Mouse (Mus musculus): Measurements from ENCODE around the gene BC048562.

Gene BC048562

DNA sequence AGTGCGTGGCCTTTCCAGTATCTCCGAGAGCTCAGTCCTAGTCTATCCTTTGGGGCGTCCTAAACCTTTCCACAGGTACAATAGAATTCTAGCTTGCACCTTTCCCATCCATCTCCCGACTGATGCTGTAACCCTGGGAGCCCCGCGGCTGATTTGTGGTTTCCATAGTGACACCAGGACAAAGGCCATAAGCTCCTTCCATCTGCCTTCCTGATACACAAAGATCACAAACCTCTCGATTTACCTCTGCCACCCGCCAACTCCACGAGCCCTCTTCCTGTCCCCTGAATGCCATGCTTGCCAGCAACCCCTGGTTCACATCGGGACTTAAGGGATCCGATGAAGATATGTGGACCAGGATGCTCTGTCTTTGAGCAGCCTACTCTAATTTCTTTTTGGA, 43.0 kb downstream of the BC048562 start:
- in situ Hi-C loops (cut with MboI, MseI): no loop called here

GRCm38 (mm10) chr9:108479721-108480351, 43.6 kb downstream of the BC048562 start, which contains the start of gene Lamb2:
Gene Lamb2, plus strand, starts transcription at chr9:108479736.
- in situ Hi-C loops (cut with MboI, MseI): loop anchor here (10.0 kb wide), 1 partner anchor 435 kb away; the partner anchor contains the start of gene Tmem89

DNA sequence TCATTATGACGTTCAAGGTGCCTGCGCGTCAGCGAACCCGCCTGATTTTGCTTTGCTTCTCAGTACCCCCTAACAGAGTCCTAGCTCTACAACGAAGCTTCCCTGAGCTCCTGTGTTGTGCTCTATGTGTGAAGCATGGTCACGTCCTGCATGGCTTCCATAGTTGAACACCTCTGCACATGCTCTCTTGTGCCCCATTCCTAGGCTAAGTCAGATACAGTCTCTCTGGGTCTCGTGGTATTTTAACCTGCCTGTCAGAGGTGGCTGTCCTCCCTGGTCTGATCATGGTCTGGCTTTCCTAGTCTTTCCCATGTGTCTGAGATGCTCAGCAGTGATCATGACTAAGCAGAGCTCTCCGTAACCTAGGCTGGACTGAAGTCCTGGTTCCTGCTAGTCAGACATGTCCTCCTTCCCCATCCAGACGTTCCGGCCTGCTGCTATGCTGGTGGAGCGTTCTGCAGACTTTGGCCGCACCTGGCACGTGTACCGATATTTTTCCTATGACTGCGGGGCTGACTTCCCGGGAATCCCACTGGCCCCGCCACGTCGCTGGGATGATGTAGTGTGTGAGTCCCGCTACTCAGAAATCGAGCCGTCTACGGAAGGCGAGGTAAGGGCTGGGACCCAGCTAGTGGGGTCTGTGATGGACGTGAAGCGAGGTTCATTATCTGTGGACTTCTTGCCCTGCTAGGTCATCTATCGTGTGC, 44.7 kb downstream of the BC048562 start:
- in situ Hi-C loops (cut with MboI, MseI): loop anchor here (10.0 kb wide), 1 partner anchor 434 kb away; the partner anchor contains the start of gene Tmem89

DNA sequence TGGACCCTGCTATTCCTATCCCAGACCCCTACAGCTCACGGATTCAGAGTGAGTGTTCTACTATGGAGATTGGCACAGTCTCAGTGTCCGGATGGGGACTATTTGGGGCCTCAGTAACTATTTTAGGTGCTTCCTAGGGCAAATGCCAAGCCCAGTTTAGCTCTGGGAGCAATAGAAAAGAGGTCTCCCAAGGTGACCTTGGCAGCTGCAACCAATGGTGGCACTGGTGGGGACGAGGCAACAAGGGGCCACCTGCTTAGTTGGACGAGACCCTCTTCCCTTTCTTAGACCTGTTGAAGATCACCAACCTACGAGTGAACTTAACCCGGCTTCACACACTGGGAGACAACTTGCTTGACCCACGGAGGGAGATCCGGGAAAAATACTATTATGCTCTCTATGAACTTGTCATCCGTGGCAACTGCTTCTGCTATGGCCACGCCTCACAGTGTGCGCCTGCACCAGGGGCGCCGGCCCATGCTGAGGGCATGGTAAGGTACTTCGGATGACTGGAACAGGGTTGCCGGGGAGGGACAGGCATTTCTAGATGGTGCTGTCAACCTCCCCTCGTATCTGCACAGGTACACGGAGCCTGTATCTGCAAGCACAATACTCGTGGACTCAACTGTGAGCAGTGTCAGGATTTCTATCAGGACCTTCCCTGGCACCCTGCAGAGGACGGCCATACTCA, 45.4 kb downstream of the BC048562 start:
- in situ Hi-C loops (cut with MboI, MseI): loop anchor here (10.0 kb wide), 1 partner anchor 433 kb away; the partner anchor contains the start of gene Tmem89

- in situ Hi-C loops (cut with MboI, MseI): loop anchor here (10.0 kb wide), 1 partner anchor 432 kb away; the partner anchor contains the start of gene Tmem89
Measured at GRCm38 (mm10) chr9:108483051-108483790, 46.9 kb downstream of the BC048562 start.

GRCm38 (mm10) chr9:108484021-108484420, 47.7 kb downstream of the BC048562 start:
- in situ Hi-C loops (cut with MboI, MseI): loop anchor here (10.0 kb wide), 1 partner anchor 431 kb away; the partner anchor contains the start of gene Tmem89

DNA sequence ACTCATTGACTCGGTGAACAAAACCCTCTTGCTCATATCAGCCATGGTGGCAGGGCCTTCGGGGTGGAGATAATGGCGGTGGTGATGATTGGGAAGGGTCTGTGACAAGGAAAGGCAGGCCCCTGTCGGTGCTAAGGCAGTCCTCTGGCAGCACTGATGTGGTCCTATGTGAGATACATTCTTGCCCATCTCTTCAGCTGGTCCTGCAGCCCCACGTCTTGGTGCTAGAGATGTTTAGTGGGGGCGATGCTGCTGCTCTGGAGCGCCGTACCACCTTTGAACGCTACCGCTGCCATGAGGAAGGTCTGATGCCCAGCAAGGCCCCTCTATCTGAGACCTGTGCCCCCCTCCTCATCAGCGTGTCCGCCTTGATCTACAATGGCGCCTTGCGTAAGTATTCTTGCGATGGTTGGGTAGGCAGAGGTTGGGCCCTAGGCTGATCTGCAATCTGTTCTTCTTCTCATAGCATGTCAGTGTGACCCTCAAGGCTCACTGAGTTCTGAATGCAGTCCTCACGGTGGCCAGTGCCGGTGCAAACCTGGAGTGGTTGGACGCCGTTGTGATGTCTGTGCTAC, 49.1 kb downstream of the BC048562 start:
- in situ Hi-C loops (cut with MboI, MseI): loop anchor here (10.0 kb wide), 1 partner anchor 429 kb away; the partner anchor contains the start of gene Tmem89

- in situ Hi-C loops (cut with MboI, MseI): loop anchor here (10.0 kb wide), 1 partner anchor 428 kb away; the partner anchor contains the start of gene Tmem89
Measured at GRCm38 (mm10) chr9:108486973-108487530, 50.8 kb downstream of the BC048562 start.

DNA sequence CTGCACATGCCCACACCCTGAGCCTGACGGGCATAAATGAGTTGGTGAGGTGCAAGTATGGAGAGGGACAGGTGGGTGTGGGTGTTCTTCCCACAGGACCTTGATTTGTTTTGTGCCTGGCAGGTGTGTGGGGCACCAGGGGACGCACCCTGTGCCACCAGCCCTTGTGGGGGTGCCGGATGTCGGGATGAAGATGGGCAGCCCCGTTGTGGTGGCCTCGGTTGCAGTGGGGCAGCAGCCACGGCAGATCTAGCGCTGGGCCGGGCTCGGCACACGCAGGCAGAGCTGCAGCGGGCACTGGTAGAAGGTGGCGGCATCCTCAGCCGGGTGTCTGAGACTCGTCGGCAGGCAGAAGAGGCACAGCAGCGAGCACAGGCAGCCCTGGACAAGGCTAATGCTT, 52.1 kb downstream of the BC048562 start:
- in situ Hi-C loops (cut with MboI, MseI): loop anchor here (10.0 kb wide), 1 partner anchor 426 kb away; the partner anchor contains the start of gene Tmem89

DNA sequence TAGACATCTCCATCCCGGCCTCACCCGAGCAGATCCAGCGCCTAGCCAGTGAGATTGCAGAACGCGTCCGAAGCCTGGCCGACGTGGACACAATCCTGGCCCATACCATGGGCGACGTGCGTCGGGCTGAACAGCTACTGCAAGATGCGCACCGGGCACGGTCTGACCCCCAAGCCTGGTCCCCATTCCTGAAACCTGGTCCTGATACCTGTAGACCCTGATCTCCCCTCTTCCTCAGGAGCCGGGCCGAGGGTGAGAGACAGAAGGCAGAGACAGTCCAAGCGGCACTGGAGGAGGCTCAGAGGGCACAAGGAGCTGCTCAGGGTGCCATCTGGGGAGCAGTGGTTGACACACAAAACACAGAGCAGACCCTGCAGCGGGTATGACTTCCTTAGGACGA, 52.9 kb downstream of the BC048562 start:
- in situ Hi-C loops (cut with MboI, MseI): loop anchor here (10.0 kb wide), 1 partner anchor 426 kb away; the partner anchor contains the start of gene Tmem89

DNA sequence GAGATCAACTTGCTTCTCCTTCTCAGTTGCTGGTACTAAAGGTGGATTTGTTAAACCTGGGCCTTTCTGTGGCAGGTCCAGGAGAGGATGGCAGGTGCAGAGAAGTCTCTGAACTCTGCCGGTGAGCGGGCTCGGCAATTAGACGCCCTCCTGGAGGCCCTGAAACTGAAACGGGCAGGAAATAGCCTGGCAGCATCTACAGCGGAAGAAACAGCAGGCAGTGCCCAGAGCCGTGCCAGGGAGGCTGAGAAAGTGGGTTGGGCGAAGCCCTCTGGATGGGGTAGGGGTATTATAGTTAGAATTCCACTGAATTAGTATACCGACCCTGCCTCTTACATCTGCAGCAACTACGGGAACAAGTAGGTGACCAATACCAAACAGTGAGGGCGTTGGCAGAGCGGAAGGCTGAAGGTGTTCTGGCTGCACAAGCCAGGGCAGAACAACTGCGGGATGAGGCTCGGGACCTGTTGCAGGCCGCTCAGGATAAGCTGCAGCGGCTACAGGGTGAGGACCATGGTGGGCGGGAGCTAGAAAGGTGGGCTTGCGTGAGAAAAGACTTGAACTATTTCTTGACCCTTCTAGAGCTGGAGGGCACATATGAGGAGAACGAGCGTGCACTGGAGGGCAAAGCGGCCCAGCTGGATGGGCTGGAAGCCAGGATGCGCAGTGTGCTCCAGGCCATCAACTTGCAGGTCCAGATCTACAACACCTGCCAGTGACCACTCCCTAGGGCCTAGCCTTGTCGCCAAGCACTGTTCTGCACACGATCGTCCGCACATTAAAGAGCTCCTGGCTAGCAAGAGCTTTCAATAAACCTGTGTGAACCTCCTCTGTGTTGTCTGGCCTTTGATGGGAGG, 53.6 kb downstream of the BC048562 start:
- in situ Hi-C loops (cut with MboI, MseI): loop anchor here (10.0 kb wide), 2 partner anchors 425 to 555 kb away; partner anchors contain the start of gene Tmem89

DNA sequence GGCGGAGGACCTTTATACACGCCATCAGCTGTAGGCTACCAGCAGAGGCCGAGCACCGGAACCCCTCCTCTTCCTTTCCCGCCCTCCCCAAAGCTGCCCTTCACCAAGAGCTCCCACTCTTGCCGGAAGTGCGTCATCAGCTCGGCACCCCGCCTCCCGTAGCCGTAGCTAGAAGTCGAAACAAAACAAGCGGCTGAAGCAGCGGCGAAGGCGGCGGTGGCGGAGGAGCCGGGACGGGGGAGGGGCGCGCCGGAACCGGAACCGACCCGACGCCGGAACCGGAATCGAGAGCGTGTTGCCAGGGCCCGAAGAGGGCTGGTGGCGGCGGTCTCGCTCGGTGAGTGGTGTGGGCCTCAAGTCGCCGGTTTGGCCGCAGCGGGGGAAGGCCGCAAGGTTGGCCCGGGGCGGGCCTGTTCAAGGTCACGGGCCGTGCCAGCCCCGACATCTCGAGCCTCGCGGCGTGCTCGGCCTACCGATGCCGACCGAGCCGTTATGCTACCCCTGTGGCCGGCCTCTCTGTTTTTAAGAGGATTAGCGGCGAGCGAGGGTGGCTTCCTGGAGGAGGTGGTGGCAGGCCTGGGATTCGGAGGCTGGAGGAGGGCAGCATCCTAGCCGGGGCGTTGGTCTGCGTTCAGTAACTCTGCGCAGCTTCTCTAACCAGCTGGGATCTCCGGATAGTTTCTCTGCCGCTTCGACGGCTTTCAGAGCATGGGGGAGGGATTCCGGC, 54.4 kb downstream of the BC048562 start, which contains the start of gene Usp19:
TSS of gene Usp19 (plus strand) at position 44 of the 727 bp plus-strand sequence.
- in situ Hi-C loops (cut with MboI, MseI): loop anchor here (10.0 kb wide), 1 partner anchor 554 kb away; no protein-coding TSS in a partner anchor

DNA sequence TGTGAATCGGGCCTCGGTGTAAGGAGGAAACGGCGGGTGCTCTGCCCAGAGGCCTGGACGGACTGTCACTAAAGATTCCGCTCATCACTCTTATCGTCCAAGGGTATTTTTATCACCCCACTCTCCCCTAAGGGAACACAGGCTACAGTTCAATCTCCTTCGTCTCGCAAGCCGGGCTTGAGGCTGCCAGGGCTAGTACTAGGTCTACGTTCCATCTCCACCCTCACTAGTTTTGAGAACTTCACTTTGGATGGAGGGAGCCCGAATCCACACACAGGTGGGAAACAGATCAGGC, 55.0 kb downstream of the BC048562 start:
- in situ Hi-C loops (cut with MboI, MseI): loop anchor here (10.0 kb wide), 1 partner anchor 554 kb away; no protein-coding TSS in a partner anchor

- in situ Hi-C loops (cut with MboI, MseI): loop anchor here (10.0 kb wide), 1 partner anchor 553 kb away; no protein-coding TSS in a partner anchor
Measured at GRCm38 (mm10) chr9:108492043-108492750, 55.9 kb downstream of the BC048562 start.

DNA sequence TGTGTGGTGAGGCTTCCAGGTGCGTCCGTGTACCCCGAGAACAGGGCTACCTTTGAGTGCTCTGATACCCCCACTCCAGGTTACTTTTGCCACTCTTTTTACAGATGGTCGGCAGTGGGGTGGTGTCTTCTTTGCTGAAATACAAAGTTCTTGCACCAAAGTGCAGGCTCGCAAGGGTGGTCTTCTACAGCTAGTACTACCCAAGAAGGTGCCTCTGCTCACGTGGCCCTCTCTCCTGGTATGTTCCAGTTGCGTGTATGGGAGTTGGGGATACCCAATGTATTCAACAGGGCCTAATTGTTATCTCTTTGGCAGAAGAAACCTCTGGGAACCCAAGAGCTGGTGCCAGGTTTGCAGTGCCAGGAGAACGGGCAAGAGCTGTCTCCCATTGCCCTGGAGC, 57.0 kb downstream of the BC048562 start:
- in situ Hi-C loops (cut with MboI, MseI): loop anchor here (10.0 kb wide), 1 partner anchor 552 kb away; no protein-coding TSS in a partner anchor

- in situ Hi-C loops (cut with MboI, MseI): loop anchor here (10.0 kb wide), 1 partner anchor 551 kb away; no protein-coding TSS in a partner anchor
Measured at GRCm38 (mm10) chr9:108494146-108494825, 58.0 kb downstream of the BC048562 start.

- in situ Hi-C loops (cut with MboI, MseI): loop anchor here (10.0 kb wide), 1 partner anchor 550 kb away; no protein-coding TSS in a partner anchor
Measured at GRCm38 (mm10) chr9:108494905-108495304, 58.6 kb downstream of the BC048562 start.
